Mouse (Mus musculus): ENCODE results near the gene Supt3.

DNA sequence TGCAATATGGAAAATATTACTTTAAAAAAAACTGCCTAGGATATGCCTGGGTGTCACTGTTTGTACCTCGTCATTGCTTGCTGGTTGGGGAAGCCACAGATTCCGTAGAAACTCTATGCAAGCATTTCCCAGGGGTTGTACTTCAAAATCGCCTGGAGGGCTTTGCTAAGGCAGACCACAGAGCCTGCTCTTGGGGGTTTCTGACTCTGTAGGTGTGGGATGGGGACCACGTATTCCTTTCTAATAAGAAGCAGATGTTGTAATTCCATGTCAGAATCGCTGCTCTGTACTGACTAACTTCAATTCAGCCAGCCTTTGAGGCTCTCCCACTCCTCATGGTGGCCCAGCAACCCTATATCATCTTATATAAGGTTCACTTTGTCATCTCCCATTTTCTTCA is 8.4 kb upstream of the Supt3 start:
- no peak for TF ChIP-seq FLI1 (IDR thresholded peaks at IDR 0.05; ENCODE audit: low read length)
- no peak for TF ChIP-seq GATA1 (IDR thresholded peaks at IDR 0.05; ENCODE audit: borderline replicate concordance, low read length)
